Mouse (Mus musculus) forebrain, embryonic 11.5 days (tissue): ENCODE data around the gene Camk2n1. TPM values are rescaled to one million over a fixed set of nuclear protein-coding genes. Genes with fewer than 3 reads are reported as not detected.

Source experiments
- ATAC-seq: fragments of 200-750 bp; cut with Nextera tagmentation; replicated peaks from 2 replicates; pipeline ENCODE4 v1.8.0; 2017; ENCODE audit warnings: moderate TSS enrichment; ENCODE audit not compliant: low FRiP score
- DNase-seq: peaks from one replicate; pipeline ENCODE4 v3.0.0-alpha.2; 2017; ENCODE audit warnings: low spot score
- H3K27ac ChIP-seq: fragments of 300-500 bp; sonication (generic); 2 replicates; pipeline ENCODE4 v1.5.1; 2014; ENCODE audit warnings: low read depth, low read length
- H3K27me3 ChIP-seq: fragments of 300-500 bp; sonication (generic); 2 replicates; pipeline ENCODE4 v1.6.1; 2014; ENCODE audit warnings: mild to moderate bottlenecking, low read length, mixed read lengths; ENCODE audit not compliant: control insufficient read depth, insufficient read depth
- H3K36me3 ChIP-seq: fragments of 300-500 bp; sonication (generic); 2 replicates; pipeline ENCODE4 v1.6.1; 2014; ENCODE audit warnings: mild to moderate bottlenecking, low read length, moderate library complexity, mixed read lengths; ENCODE audit not compliant: control insufficient read depth, insufficient read depth
- H3K4me1 ChIP-seq: fragments of 300-500 bp; sonication (generic); replicated peaks from 2 replicates; pipeline ENCODE4 v1.6.1; 2014; ENCODE audit warnings: low read length, mixed read lengths; ENCODE audit not compliant: control insufficient read depth, insufficient read depth
- H3K4me2 ChIP-seq: fragments of 300-500 bp; sonication (generic); 2 replicates; pipeline ENCODE4 v1.6.1; 2014; ENCODE audit warnings: low read depth, mild to moderate bottlenecking, low read length, moderate library complexity, mixed read lengths; ENCODE audit not compliant: severe bottlenecking
- H3K4me3 ChIP-seq: fragments of 300-500 bp; sonication (generic); 2 replicates; pipeline ENCODE4 v1.5.1; 2014; ENCODE audit warnings: low read depth, low read length
- H3K9ac ChIP-seq: fragments of 300-500 bp; sonication (generic); 2 replicates; pipeline ENCODE4 v1.6.1; 2014; ENCODE audit warnings: low read length
- H3K9me3 ChIP-seq: fragments of 300-500 bp; sonication (generic); 2 replicates; pipeline ENCODE4 v1.6.1; 2016; ENCODE audit warnings: low read length, mixed read lengths; ENCODE audit not compliant: control insufficient read depth
- WGBS: fragments of 180-500 bp; shearing (Covaris S2); extraction: QIAGEN DNeasy Blood & Tissue Kit; methylation state at CpG from one replicate; pipeline ENCODE4 v1.1.7; 2014; 5-methylcytosine and 5-hydroxymethylcytosine counted together
- polyA plus RNA-seq: library from polyadenylated mRNA; unstranded; fragments of >200 nt; fragmentation: Nextera tagmentation; extraction: Ambion mirVana; gene quantifications from 2 replicates; pipeline ENCODE4 v1.2.1, GENCODE M21; 2014

Camk2n1 gene
- polyA plus RNA-seq, 1 experiment from 2014 or later = 2.5 TPM

- Histone ChIP-seq H3K9ac (no peak overlapping the region), H3K36me3 (peaks cover 11% of the 10 kb centered on the region; the same call in 1 of the 2 replicates), H3K27ac (no peak overlapping the region), H3K4me1 (peaks cover 6% of the 10 kb centered on the region; the same call in 1 of the 2 replicates), H3K4me3 (no peak overlapping the region), H3K27me3 (no peaks in the 10 kb centered on the region), H3K4me2 (no peak overlapping the region), H3K9me3 (no peaks in the 10 kb centered on the region)
- ATAC-seq = no peak
- DNase-seq = no peak
- 91% methylated on average over 2 of the region's 3 CpGs for WGBS
Measured at GRCm38 (mm10) chr4:138440062-138440461, 14.1 kb upstream of the Camk2n1 start.

GRCm38 (mm10) chr4:138444941-138445340, 9.2 kb upstream of the Camk2n1 start:
- no peaks in the 10 kb centered on the region for H3K4me1 ChIP-seq
- no peak overlapping the region for H3K4me2 ChIP-seq
- no peaks in the 10 kb centered on the region for H3K9me3 ChIP-seq
- DNase-seq (no peak), ATAC-seq (no peak)
- H3K9ac ChIP-seq = no peak overlapping the region
- no peaks in the 10 kb centered on the region for H3K27me3 ChIP-seq
- H3K4me3 ChIP-seq = no peak overlapping the region
- WGBS = 6% methylated on average over 5 of the region's 5 CpGs
- H3K27ac ChIP-seq = no peak overlapping the region
- peaks cover 5% of the 10 kb centered on the region; the same call in 1 of the 2 replicates for H3K36me3 ChIP-seq

- peaks cover 4% of the 10 kb centered on the region for H3K27me3 ChIP-seq
- H3K27ac ChIP-seq = no peak overlapping the region
Measured at GRCm38 (mm10) chr4:138446981-138447380, 7.1 kb upstream of the Camk2n1 start.

GRCm38 (mm10) chr4:138447387-138447786, 6.7 kb upstream of the Camk2n1 start:
- Histone ChIP-seq H3K4me2 (no peak overlapping the region), H3K4me1 (no peaks in the 10 kb centered on the region), H3K4me3 (no peak overlapping the region), H3K9ac (no peak overlapping the region), H3K36me3 (no peaks in the 10 kb centered on the region), H3K9me3 (no peaks in the 10 kb centered on the region), H3K27ac (no peak overlapping the region), H3K27me3 (peaks cover 8% of the 10 kb centered on the region)
- DNase-seq (peak; percentile 94), ATAC-seq (peak; percentile 83)
- under 1% methylated on average over 8 of the region's 8 CpGs for WGBS

More at GRCm38 (mm10) chr4:138446981-138447380, 7.1 kb upstream of the Camk2n1 start:
- no peaks in the 10 kb centered on the region for H3K9me3 ChIP-seq
- ATAC-seq = 0 out of 2 replicates have a peak, but pooled peaks have one; percentile 12
- H3K4me3 ChIP-seq = no peak overlapping the region
- H3K36me3 ChIP-seq = no peaks in the 10 kb centered on the region
- no peaks in the 10 kb centered on the region for H3K4me1 ChIP-seq
- no peak overlapping the region for H3K9ac ChIP-seq
- H3K4me2 ChIP-seq = no peak overlapping the region
- WGBS = 26% methylated on average over 13 of the region's 13 CpGs
- DNase-seq = no peak

GRCm38 (mm10) chr4:138447827-138448602, 6.1 kb upstream of the Camk2n1 start:
- Histone ChIP-seq H3K4me3 (no peak overlapping the region), H3K4me1 (peaks cover 3% of the 10 kb centered on the region; the same call in 1 of the 2 replicates), H3K4me2 (no peak overlapping the region), H3K27ac (no peak overlapping the region), H3K36me3 (no peaks in the 10 kb centered on the region), H3K9me3 (no peaks in the 10 kb centered on the region), H3K27me3 (peaks cover 14% of the 10 kb centered on the region), H3K9ac (no peak overlapping the region)
- ATAC-seq = peak; percentile 44
- 39% methylated on average over 15 of the region's 15 CpGs for WGBS
- DNase-seq = no peak

GRCm38 (mm10) chr4:138448872-138449615, 5.1 kb upstream of the Camk2n1 start:
- Histone ChIP-seq H3K9ac (no peak overlapping the region), H3K9me3 (no peaks in the 10 kb centered on the region), H3K27ac (no peak overlapping the region), H3K4me1 (peaks cover 11% of the 10 kb centered on the region; the same call in 1 of the 2 replicates), H3K4me2 (no peak overlapping the region), H3K4me3 (no peak overlapping the region), H3K27me3 (peaks cover 21% of the 10 kb centered on the region), H3K36me3 (no peaks in the 10 kb centered on the region)
- DNase-seq = no peak
- ATAC-seq = no peak
- 50% methylated on average over 7 of the region's 7 CpGs for WGBS

GRCm38 (mm10) chr4:138449636-138450314, 4.3 kb upstream of the Camk2n1 start:
- DNase-seq (no peak), ATAC-seq (no peak)
- Histone ChIP-seq H3K4me1 (peaks cover 11% of the 10 kb centered on the region; the same call in 1 of the 2 replicates), H3K27me3 (peaks cover 21% of the 10 kb centered on the region), H3K4me3 (no peak overlapping the region), H3K9ac (no peak overlapping the region), H3K36me3 (no peaks in the 10 kb centered on the region), H3K27ac (no peak overlapping the region), H3K4me2 (no peak overlapping the region), H3K9me3 (no peaks in the 10 kb centered on the region)
- 61% methylated on average over 12 of the region's 12 CpGs for WGBS

GRCm38 (mm10) chr4:138452306-138453096, 1.6 kb upstream of the Camk2n1 start:
- H3K4me1 ChIP-seq = peaks cover 20% of the 10 kb centered on the region

More at GRCm38 (mm10) chr4:138452306-138453096, 1.6 kb upstream of the Camk2n1 start:
- Histone ChIP-seq H3K9me3 (no peaks in the 10 kb centered on the region), H3K27ac (no peak overlapping the region), H3K9ac (no peak overlapping the region), H3K4me3 (no peak overlapping the region), H3K4me2 (no peak overlapping the region), H3K36me3 (no peaks in the 10 kb centered on the region), H3K27me3 (peaks cover 32% of the 10 kb centered on the region)
- DNase-seq = no peak
- ATAC-seq = no peak
- 30% methylated on average over 15 of the region's 15 CpGs for WGBS
